Mouse (Mus musculus) forebrain, embryonic 15.5 days (tissue): ENCODE results near the gene Tmem176b. TPM values are rescaled to one million over a fixed set of nuclear protein-coding genes. Genes with fewer than 3 reads are reported as not detected.
"Not testable (repeated sequence)": the region's sequence is repeated elsewhere in the genome, so short reads cannot be mapped to it uniquely, and the experiment has no call there.

Source experiments
- ATAC-seq: fragments of 200-750 bp; cut with Nextera tagmentation; replicated peaks from 2 replicates; pipeline ENCODE4 v1.8.0; 2017; ENCODE audit warnings: mild to moderate bottlenecking, moderate TSS enrichment, moderate library complexity
- H3K27ac ChIP-seq: fragments of 300-500 bp; sonication (generic); replicated peaks from 2 replicates; pipeline ENCODE4 v1.5.1; 2015; ENCODE audit warnings: mild to moderate bottlenecking, inconsistent platforms
- H3K27me3 ChIP-seq: fragments of 300-500 bp; sonication (generic); 2 replicates; pipeline ENCODE4 v1.6.1; 2015; ENCODE audit warnings: inconsistent platforms
- H3K36me3 ChIP-seq: fragments of 300-500 bp; sonication (generic); 2 replicates; pipeline ENCODE4 v1.6.1; 2015; ENCODE audit warnings: mild to moderate bottlenecking, inconsistent platforms
- H3K4me1 ChIP-seq: fragments of 300-500 bp; sonication (generic); 2 replicates; pipeline ENCODE4 v1.6.1; 2015; ENCODE audit warnings: inconsistent platforms
- H3K4me2 ChIP-seq: fragments of 300-500 bp; sonication (generic); replicated peaks from 2 replicates; pipeline ENCODE4 v1.6.1; 2015; ENCODE audit warnings: mild to moderate bottlenecking, inconsistent platforms
- H3K4me3 ChIP-seq: fragments of 300-500 bp; sonication (generic); 2 replicates; pipeline ENCODE4 v1.5.1; 2015; ENCODE audit warnings: mild to moderate bottlenecking, inconsistent platforms
- H3K9ac ChIP-seq: fragments of 300-500 bp; sonication (generic); replicated peaks from 2 replicates; pipeline ENCODE4 v1.6.1; 2015; ENCODE audit warnings: mild to moderate bottlenecking, inconsistent platforms
- H3K9me3 ChIP-seq: fragments of 300-500 bp; sonication (generic); 2 replicates; pipeline ENCODE4 v1.6.1; 2016; ENCODE audit warnings: inconsistent platforms
- WGBS: fragments of 180-500 bp; shearing (Covaris S2); methylation state at CpG from one replicate; pipeline ENCODE4 v1.1.7; 2015; ENCODE audit warnings: mixed read lengths; 5-methylcytosine and 5-hydroxymethylcytosine counted together
- polyA plus RNA-seq: library from polyadenylated mRNA; unstranded; fragments of >200 nt; fragmentation: Nextera tagmentation; extraction: Ambion mirVana; gene quantifications from 2 replicates; pipeline ENCODE4 v1.2.1, GENCODE M21; 2015

The Tmem176b gene
- polyA plus RNA-seq = 85.0 and 90.2 TPM in 2 replicates

GRCm38 (mm10) chr6:48840973-48841625, at the start of gene Tmem176b:
TSS of gene Tmem176b (minus strand) at chr6:48841496.
- Histone ChIP-seq H3K4me1 (peaks cover 40% of the 10 kb centered on the region), H3K9ac (peak within 1 kb of the TSS; percentile 38), H3K36me3 (no peaks in the 10 kb centered on the region), H3K27me3 (no peaks in the 10 kb centered on the region), H3K9me3 (no peaks in the 10 kb centered on the region), H3K4me2 (peak within 1 kb of the TSS; percentile 43), H3K4me3 (peak within 1 kb of the TSS; percentile 38), H3K27ac (peak within 1 kb of the TSS; percentile 80)
- 0% methylated on average over 6 of the region's 6 CpGs for WGBS
- peak; percentile 94 for ATAC-seq

- ATAC-seq = peak; percentile 57; the same call in 1 of the 2 replicates
- 29% methylated on average over 5 of the region's 5 CpGs for WGBS
These were observed 35.3 kb upstream of the Tmem176b start for GRCm38 (mm10) chr6:48876510-48877135.

GRCm38 (mm10) chr6:48875515-48875914, 34.2 kb upstream of the Tmem176b start:
- Histone ChIP-seq H3K27me3 (no peaks in the 10 kb centered on the region), H3K27ac (no peak overlapping the region), H3K36me3 (no peaks in the 10 kb centered on the region), H3K4me2 (no peak overlapping the region), H3K9ac (no peak overlapping the region), H3K9me3 (no peaks in the 10 kb centered on the region), H3K4me3 (no peak overlapping the region), H3K4me1 (no peaks in the 10 kb centered on the region)
- 80% methylated on average over 6 of the region's 6 CpGs for WGBS
- no peak for ATAC-seq

More at GRCm38 (mm10) chr6:48876510-48877135, 35.3 kb upstream of the Tmem176b start:
- Histone ChIP-seq H3K4me3 (no peak overlapping the region), H3K9ac (no peak overlapping the region), H3K27ac (0 out of 2 replicates have a peak overlapping the region, but pooled peaks have one; percentile 21), H3K36me3 (no peaks in the 10 kb centered on the region), H3K4me1 (no peaks in the 10 kb centered on the region), H3K27me3 (no peaks in the 10 kb centered on the region), H3K9me3 (no peaks in the 10 kb centered on the region), H3K4me2 (no peak overlapping the region)

- Histone ChIP-seq H3K4me1 (no peaks in the 10 kb centered on the region), H3K4me2 (no peak overlapping the region)
These were observed 33.3 kb upstream of the Tmem176b start for GRCm38 (mm10) chr6:48874576-48874975.

GRCm38 (mm10) chr6:48872596-48872995, 31.3 kb upstream of the Tmem176b start, which contains the start of gene Aoc1:
TSS of gene Aoc1 (plus strand) at chr6:48872896.
- no peaks in the 10 kb centered on the region for H3K4me1 ChIP-seq
- ATAC-seq = no peak
- no peak within 1 kb of the TSS for H3K4me3 ChIP-seq
- H3K27ac ChIP-seq = no peak within 1 kb of the TSS
- H3K36me3 ChIP-seq = no peaks in the 10 kb centered on the region
- 77% methylated on average over 5 of the region's 5 CpGs for WGBS
- H3K27me3 ChIP-seq = peaks cover 9% of the 10 kb centered on the region; the same call in 1 of the 2 replicates
- H3K4me2 ChIP-seq = no peak within 1 kb of the TSS
- H3K9ac ChIP-seq = no peak within 1 kb of the TSS
- H3K9me3 ChIP-seq = no peaks in the 10 kb centered on the region

More at GRCm38 (mm10) chr6:48874576-48874975, 33.3 kb upstream of the Tmem176b start:
- no peak overlapping the region for H3K9ac ChIP-seq
- ATAC-seq = no peak
- WGBS = 76% methylated on average over 4 of the region's 4 CpGs
- H3K36me3 ChIP-seq = no peaks in the 10 kb centered on the region
- H3K27me3 ChIP-seq = no peaks in the 10 kb centered on the region
- no peak overlapping the region for H3K4me3 ChIP-seq
- no peak overlapping the region for H3K27ac ChIP-seq
- H3K9me3 ChIP-seq = no peaks in the 10 kb centered on the region

GRCm38 (mm10) chr6:48869774-48870173, 28.5 kb upstream of the Tmem176b start:
- H3K36me3 ChIP-seq = no peaks in the 10 kb centered on the region

GRCm38 (mm10) chr6:48867158-48867557, 25.9 kb upstream of the Tmem176b start:
- WGBS = 38% methylated on average over 4 of the region's 4 CpGs
- H3K27me3 ChIP-seq = peaks cover 9% of the 10 kb centered on the region; the same call in 1 of the 2 replicates
- H3K36me3 ChIP-seq = no peaks in the 10 kb centered on the region
- H3K4me3 ChIP-seq = no peak overlapping the region
- no peak overlapping the region for H3K9ac ChIP-seq
- no peak overlapping the region for H3K27ac ChIP-seq
- no peaks in the 10 kb centered on the region for H3K9me3 ChIP-seq
- H3K4me1 ChIP-seq = peaks cover 2% of the 10 kb centered on the region; the same call in 1 of the 2 replicates
- no peak overlapping the region for H3K4me2 ChIP-seq
- no peak for ATAC-seq

More at GRCm38 (mm10) chr6:48869774-48870173, 28.5 kb upstream of the Tmem176b start:
- no peaks in the 10 kb centered on the region for H3K9me3 ChIP-seq
- 80% methylated on average over 2 of the region's 2 CpGs for WGBS
- ATAC-seq = no peak
- no peak overlapping the region for H3K4me3 ChIP-seq
- H3K27me3 ChIP-seq = peaks cover 9% of the 10 kb centered on the region; the same call in 1 of the 2 replicates
- H3K4me2 ChIP-seq = no peak overlapping the region
- H3K4me1 ChIP-seq = peaks cover 2% of the 10 kb centered on the region; the same call in 1 of the 2 replicates
- no peak overlapping the region for H3K27ac ChIP-seq
- no peak overlapping the region for H3K9ac ChIP-seq

GRCm38 (mm10) chr6:48866355-48866950, 25.2 kb upstream of the Tmem176b start:
- H3K4me1 ChIP-seq, ATAC-seq, H3K27me3 ChIP-seq, H3K36me3 ChIP-seq, H3K27ac ChIP-seq, H3K9me3 ChIP-seq, H3K4me2 ChIP-seq, H3K4me3 ChIP-seq, H3K9ac ChIP-seq: not testable (repeated sequence)
- WGBS = 4% methylated on average over 1 of the region's 1 CpGs

- H3K27ac ChIP-seq = no peak overlapping the region
- ATAC-seq = no peak
- 93% methylated on average over 1 of the region's 1 CpGs for WGBS
- H3K9ac ChIP-seq = no peak overlapping the region
- no peaks in the 10 kb centered on the region for H3K9me3 ChIP-seq
- H3K36me3 ChIP-seq = no peaks in the 10 kb centered on the region
- peaks cover 12% of the 10 kb centered on the region; the same call in 1 of the 2 replicates for H3K27me3 ChIP-seq
- H3K4me2 ChIP-seq = no peak overlapping the region
- no peak overlapping the region for H3K4me3 ChIP-seq
- H3K4me1 ChIP-seq = peaks cover 2% of the 10 kb centered on the region; the same call in 1 of the 2 replicates
These were observed 24.0 kb upstream of the Tmem176b start for GRCm38 (mm10) chr6:48865152-48865745.

- H3K4me3 ChIP-seq = no peak overlapping the region
- H3K4me1 ChIP-seq = peaks cover 2% of the 10 kb centered on the region; the same call in 1 of the 2 replicates
- no peak overlapping the region for H3K9ac ChIP-seq
- 77% methylated on average over 3 of the region's 3 CpGs for WGBS
- no peaks in the 10 kb centered on the region for H3K9me3 ChIP-seq
- ATAC-seq = no peak
- no peak overlapping the region for H3K27ac ChIP-seq
- no peaks in the 10 kb centered on the region for H3K36me3 ChIP-seq
- H3K27me3 ChIP-seq = peaks cover 12% of the 10 kb centered on the region; the same call in 1 of the 2 replicates
- no peak overlapping the region for H3K4me2 ChIP-seq
These were observed 23.4 kb upstream of the Tmem176b start for GRCm38 (mm10) chr6:48864723-48865122.

GRCm38 (mm10) chr6:48864181-48864580, 22.9 kb upstream of the Tmem176b start:
- no peak overlapping the region for H3K9ac ChIP-seq
- no peaks in the 10 kb centered on the region for H3K9me3 ChIP-seq
- no peak overlapping the region for H3K27ac ChIP-seq
- no peak overlapping the region for H3K4me2 ChIP-seq
- peaks cover 2% of the 10 kb centered on the region; the same call in 1 of the 2 replicates for H3K4me1 ChIP-seq
- WGBS = 64% methylated on average over 3 of the region's 3 CpGs
- peaks cover 10% of the 10 kb centered on the region; the same call in 1 of the 2 replicates for H3K27me3 ChIP-seq
- H3K4me3 ChIP-seq = no peak overlapping the region
- no peak for ATAC-seq
- H3K36me3 ChIP-seq = no peaks in the 10 kb centered on the region
